Mouse (Mus musculus): ENCODE measurements around the gene Sept3.

DNA sequence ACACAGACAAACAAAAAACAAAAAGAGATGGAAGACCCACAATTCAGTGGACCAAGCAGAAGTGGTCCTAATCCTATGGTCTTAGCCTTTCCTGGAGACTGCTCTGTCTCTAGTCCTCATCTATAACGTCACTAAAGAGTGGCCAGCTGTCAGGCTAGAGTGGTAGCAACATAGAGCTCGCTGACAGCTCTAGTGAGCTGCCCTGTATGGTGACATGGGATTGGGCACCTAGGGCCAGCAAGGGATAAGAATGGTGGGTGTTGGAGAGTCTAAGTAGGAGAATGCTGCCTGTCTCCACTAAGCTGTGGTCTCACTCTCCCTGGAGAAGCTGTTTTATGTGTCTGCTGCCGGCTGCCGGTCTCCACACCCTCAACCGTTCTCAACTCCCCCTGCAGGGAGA lies 18.2 kb downstream of the Sept3 start:
- TF ChIP-seq CTCF (IDR thresholded peaks at IDR 0.05; ENCODE audit: low read depth) (no peak), EP300 (IDR thresholded peaks at IDR 0.05; ENCODE audit: low read depth) (no peak)
